Mouse (Mus musculus): ENCODE measurements at regions not wholly inside any gene's neighbourhood (a gene's known extent, or its start where the extent isn't known, plus 50 kb on each side); places are given as distances from the start of the nearest gene placed in this dataset.

- DNase-seq (ENCODE audit: low spot score): no peak
Observed at GRCm38 (mm10) chr16:79718230-79718629, 627.3 kb upstream of the Tmprss15 start.

- DNase-seq (ENCODE audit: low spot score): no peak
Observed at GRCm38 (mm10) chr16:79692444-79692843, 601.5 kb upstream of the Tmprss15 start.

DNA sequence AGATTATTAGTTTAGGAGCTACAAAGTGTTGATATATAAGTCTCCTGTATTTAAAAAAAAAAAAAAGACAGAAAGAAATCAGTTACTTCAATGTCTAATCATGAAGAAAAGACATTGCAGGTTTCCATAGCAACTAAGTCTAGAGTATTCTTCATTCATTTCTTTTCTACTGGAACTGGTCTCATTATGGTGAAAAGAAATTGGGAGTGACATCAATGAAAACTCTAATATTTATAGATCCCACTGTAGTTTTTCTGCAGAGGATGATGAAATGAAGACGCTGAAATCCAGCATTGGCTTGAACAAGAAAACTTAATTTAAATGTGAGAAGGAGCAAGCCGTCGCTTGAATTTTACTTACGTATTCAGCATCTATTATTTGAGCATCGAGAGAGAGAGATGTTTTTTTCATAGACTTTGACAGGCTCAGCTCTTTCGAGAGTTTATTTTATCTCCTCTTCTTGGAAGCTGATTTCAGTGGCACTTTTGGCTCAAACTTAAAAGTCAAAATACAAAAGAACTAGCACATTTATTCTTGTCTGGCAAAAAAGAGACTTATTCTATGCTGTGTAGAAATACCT is 560.4 kb upstream of the Tmprss15 start:
- no peak for DNase-seq (ENCODE audit: low spot score)

DNA sequence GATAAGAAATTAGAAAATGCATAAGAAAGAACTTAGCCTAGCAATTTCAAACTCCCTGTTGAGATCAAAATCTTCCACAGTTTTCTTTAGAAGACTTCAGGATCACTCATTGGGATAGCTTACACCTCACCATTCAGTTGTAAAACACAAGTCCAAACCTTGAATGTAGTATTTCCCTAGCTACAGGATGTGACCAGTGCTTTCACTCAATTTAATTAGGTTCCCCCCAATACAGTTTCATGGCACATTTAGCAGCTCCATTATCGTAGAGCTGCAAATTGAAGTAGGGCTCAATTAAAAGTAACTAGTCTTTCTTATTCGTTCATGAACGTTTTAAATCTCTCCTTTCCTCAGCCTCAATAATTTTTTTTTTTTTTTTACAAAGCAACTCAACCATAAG is 550.0 kb upstream of the Tmprss15 start:
- no peak for DNase-seq (ENCODE audit: low spot score)

DNA sequence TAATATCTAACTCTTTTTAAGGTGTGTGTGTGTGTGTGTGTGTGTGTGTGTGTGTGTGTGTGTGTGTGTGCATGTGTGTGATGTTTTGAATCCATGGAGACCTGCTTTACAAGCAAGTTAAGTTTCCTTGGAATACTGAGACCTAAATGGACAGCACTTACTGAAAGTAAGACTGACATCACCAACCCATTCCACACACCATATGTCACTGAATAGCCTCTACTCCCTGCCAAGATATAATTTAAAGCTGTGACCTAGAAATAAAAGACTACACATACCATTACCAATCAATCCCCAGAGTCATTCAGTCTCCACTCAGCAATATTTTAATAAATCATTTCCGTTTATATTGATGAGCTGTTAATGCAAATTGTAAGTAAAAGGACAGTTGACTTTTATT is 536.2 kb upstream of the Tmprss15 start:
- no peak for DNase-seq (ENCODE audit: low spot score)

GRCm38 (mm10) chr16:79611002-79611401 is 520.1 kb upstream of the Tmprss15 start:
- DNase-seq (ENCODE audit: low spot score): no peak

GRCm38 (mm10) chr16:79590891-79591290 is 500.0 kb upstream of the Tmprss15 start:
- DNase-seq (ENCODE audit: low spot score): no peak

GRCm38 (mm10) chr16:79585745-79586144 is 494.8 kb upstream of the Tmprss15 start:
- DNase-seq (ENCODE audit: low spot score): no peak

GRCm38 (mm10) chr16:79570867-79571266 is 480.0 kb upstream of the Tmprss15 start:
- no peak for DNase-seq (ENCODE audit: low spot score)

GRCm38 (mm10) chr16:79534370-79534769 is 443.5 kb upstream of the Tmprss15 start:
- no peak for DNase-seq (ENCODE audit: low spot score)

DNA sequence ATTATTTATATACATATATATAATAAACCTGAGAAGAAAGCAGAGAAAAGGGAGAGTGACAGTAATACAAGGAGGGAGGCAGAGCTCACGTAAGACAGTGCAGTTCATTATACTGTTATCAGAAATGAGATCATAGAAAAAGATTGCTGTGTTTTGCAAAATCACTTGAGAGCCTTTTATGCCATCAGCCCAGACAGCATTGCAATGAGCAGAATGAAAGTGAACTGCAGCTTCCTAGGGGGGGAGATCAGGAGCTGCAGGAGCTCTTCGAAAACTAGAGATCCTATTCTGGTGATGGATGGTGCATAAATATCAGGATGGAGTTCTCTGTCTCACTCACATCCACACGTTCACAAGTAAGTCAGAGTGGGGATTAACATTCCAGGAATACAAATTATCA is 401.6 kb upstream of the Tmprss15 start:
- DNase-seq (ENCODE audit: low spot score): no peak

- DNase-seq (ENCODE audit: low spot score): no peak
Observed at GRCm38 (mm10) chr16:79450871-79451270, 360.0 kb upstream of the Tmprss15 start.

- no peak for DNase-seq (ENCODE audit: low spot score)
Observed at GRCm38 (mm10) chr16:79449732-79450131, 358.8 kb upstream of the Tmprss15 start.

DNA sequence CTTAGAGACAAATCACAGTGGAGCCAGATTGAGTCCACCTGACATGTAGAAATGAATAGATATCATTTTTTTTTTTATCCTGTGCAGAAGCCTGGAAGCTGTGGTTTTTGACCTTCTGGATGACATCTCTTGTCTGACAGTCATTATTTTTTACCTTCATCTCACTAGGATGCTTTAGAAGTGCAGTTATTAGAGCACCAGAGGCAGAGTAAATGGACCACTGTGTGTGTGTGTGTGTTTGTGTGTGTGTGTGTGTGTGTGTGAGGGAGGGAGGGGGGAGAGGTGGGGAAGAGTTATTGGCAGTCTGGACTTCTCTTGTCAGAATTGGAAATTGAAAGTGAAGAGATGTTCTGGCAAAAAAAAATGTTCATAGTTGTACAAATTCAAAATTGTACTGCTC is 316.5 kb upstream of the Tmprss15 start:
- no peak for DNase-seq (ENCODE audit: low spot score)

GRCm38 (mm10) chr16:79406216-79406615 is 315.3 kb upstream of the Tmprss15 start:
- no peak for DNase-seq (ENCODE audit: low spot score)

GRCm38 (mm10) chr16:79404064-79404463 is 313.2 kb upstream of the Tmprss15 start:
- no peak for DNase-seq (ENCODE audit: low spot score)

GRCm38 (mm10) chr16:79400100-79400499 is 309.2 kb upstream of the Tmprss15 start:
- no peak for DNase-seq (ENCODE audit: low spot score)

- no peak for DNase-seq (ENCODE audit: low spot score)
Observed at GRCm38 (mm10) chr16:79398476-79398875, 307.6 kb upstream of the Tmprss15 start.

- no peak for DNase-seq (ENCODE audit: low spot score)
Observed at GRCm38 (mm10) chr16:79394425-79394824, 303.5 kb upstream of the Tmprss15 start.

- no peak for DNase-seq (ENCODE audit: low spot score)
Observed at GRCm38 (mm10) chr16:79386421-79386820, 295.5 kb upstream of the Tmprss15 start.

- no peak for DNase-seq (ENCODE audit: low spot score)
Observed at GRCm38 (mm10) chr16:79350127-79350526, 259.2 kb upstream of the Tmprss15 start.

DNA sequence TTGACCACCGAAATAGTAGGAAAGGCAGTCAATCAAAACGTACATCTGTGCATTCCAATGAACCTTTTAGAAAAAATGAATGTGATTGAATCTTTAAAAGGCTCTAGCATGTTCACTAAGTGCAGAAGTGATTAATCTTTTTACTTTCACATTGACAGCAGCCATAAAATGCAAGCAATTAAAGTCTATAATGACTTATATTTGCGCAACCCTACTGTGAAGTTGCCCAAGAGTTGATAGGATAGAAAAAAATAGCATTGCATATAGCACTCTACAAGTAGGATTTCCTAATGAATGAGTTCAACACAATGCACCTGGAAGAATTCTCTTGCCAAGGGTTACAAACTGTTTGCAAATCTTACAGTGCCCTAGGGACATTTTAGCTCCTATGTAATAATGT is 251.6 kb upstream of the Tmprss15 start:
- no peak for DNase-seq (ENCODE audit: low spot score)

DNA sequence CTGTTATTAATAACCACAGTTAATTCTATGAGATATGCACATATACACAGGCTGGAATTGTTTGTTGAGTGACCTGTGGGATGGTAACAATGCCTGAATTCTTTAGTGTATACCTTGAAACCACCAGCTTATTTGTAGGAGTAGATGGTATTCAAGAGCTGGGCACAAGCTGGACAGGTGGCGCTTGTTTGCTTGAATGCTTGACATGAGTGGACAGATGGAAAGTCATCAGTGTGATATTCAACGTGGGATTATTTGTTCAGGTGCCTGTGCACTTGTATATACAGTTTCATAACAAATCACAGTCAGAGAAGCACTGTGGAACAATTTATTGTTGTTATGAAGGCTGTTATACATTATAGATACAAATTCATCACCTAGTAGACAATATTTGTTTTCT is 245.5 kb upstream of the Tmprss15 start:
- DNase-seq (ENCODE audit: low spot score): no peak

GRCm38 (mm10) chr16:79336016-79336415 is 245.1 kb upstream of the Tmprss15 start:
- no peak for DNase-seq (ENCODE audit: low spot score)

DNA sequence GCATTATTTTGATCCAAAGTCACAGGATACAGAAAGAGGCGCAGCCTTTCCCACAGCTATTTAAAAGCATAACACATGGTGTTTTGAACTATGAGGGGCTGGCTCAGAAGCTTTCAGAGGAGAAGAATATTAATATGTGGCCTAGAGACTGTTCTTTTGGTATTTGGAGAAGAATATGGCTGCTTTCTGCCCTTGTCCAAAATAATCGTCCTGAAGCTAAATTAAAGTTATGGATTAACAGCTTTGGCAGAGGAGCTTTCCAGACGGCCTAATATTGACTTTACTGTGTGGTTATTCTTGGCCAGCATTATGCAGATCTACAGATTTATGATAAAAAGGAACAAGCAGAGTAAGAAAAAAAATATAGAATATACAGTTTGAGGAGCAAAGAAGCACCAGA is 222.4 kb upstream of the Tmprss15 start:
- DNase-seq (ENCODE audit: low spot score): no peak

Measured in testis, postnatal 14 days (tissue).